ENCODE assay signal across 9 mouse cellular contexts in genomic region chr6:66535966-66536365, GRCm38 (mm10). TPM values are rescaled to one million over a fixed set of nuclear protein-coding genes. Genes with fewer than 3 reads are reported as not detected.
A peak's percentile ranks its signal among the peaks of the same experiment; 100 is the strongest.
DNase-seq lines count a peak whose midpoint lies in the region; ATAC-seq and TF ChIP-seq lines count a peak whose summit lies in the region.
"Had no signal": no experiment of that assay in that cellular context is flagged by ENCODE, and none has a peak within 500 bp of the region (broad histone marks: within the 10 kb centered on the region; RNA-seq: fewer than 3 reads in every experiment).

No protein-coding gene starts in this region.

- H3K9me3 ChIP-seq in forebrain, embryonic 14.5 days (replicated peaks; ENCODE audit: control insufficient read depth, low read length) = no peaks in the 10 kb centered on the region
- H3K9me3 ChIP-seq in liver, postnatal 0 days (ENCODE audit: low read length) = no peaks in the 10 kb centered on the region

- DNase-seq in heart, adult 2 months = no peak
- no peak for DNase-seq in heart, adult 8-10 months (ENCODE audit: low spot score)
- DNase-seq in forebrain, embryonic 14.5 days (ENCODE audit: low spot score) = no peak
- no peak for DNase-seq in liver, postnatal 0 days
- no peak for DNase-seq in right cerebral cortex, postnatal 14 days
- no peak for DNase-seq in right cerebral cortex, adult 2 months (ENCODE audit: low spot score in 2 of 2)
- DNase-seq: left cerebral cortex, postnatal 4 days had no signal

- peaks cover 26% of the 10 kb centered on the region for H3K79me3 ChIP-seq in C2C12 (ENCODE audit: low read depth)

- no peaks in the 10 kb centered on the region; the same call in 1 of the 2 replicates for H3K36me3 ChIP-seq in heart, adult 2 months (ENCODE audit: control insufficient read depth, insufficient read depth, low read length)
- peaks cover 36% of the 10 kb centered on the region for H3K36me3 ChIP-seq in C2C12 (ENCODE audit: control insufficient read depth, insufficient read depth)
- H3K36me3 ChIP-seq in forebrain, embryonic 14.5 days (ENCODE audit: control insufficient read depth, insufficient read depth, low read length) = peaks cover 14% of the 10 kb centered on the region; the same call in 1 of the 2 replicates
- H3K36me3 ChIP-seq in liver, postnatal 0 days (replicated peaks; ENCODE audit: insufficient read depth, low read length) = peaks cover 17% of the 10 kb centered on the region

- no peak overlapping the region; the same call in 1 of the 2 replicates for H3K27ac ChIP-seq in heart, adult 2 months
- no peak overlapping the region for H3K27ac ChIP-seq in forebrain, embryonic 14.5 days (ENCODE audit: low read depth, low read length)
- H3K27ac ChIP-seq in liver, postnatal 0 days (ENCODE audit: low read depth) = peak overlapping the region; percentile 93

- peak overlapping the region; percentile 63 for H3K4me3 ChIP-seq in heart, adult 2 months
- H3K4me3 ChIP-seq in C2C12 (ENCODE audit: insufficient read depth, poor library complexity, severe bottlenecking) = peak overlapping the region; percentile 72
- H3K4me3 ChIP-seq in forebrain, embryonic 14.5 days (ENCODE audit: low read depth, low read length) = peak overlapping the region; percentile 66
- peak overlapping the region; percentile 86 for H3K4me3 ChIP-seq in liver, postnatal 0 days (ENCODE audit: low read depth, low read length)

- no peaks in the 10 kb centered on the region for H3K4me1 ChIP-seq in heart, adult 2 months (ENCODE audit: control insufficient read depth, insufficient read depth, low read length)
- peaks cover 11% of the 10 kb centered on the region for H3K4me1 ChIP-seq in forebrain, embryonic 14.5 days (ENCODE audit: control insufficient read depth, insufficient read depth, low read length)
- peaks cover 9% of the 10 kb centered on the region; the same call in 1 of the 2 replicates for H3K4me1 ChIP-seq in liver, postnatal 0 days (ENCODE audit: insufficient read depth)

- TF ChIP-seq EP300 in heart, adult 2 months (IDR thresholded peaks at IDR 0.05; ENCODE audit: insufficient read depth, low read depth, low read length) = no peak
- no peak for TF ChIP-seq EP300 in liver, postnatal 0 days (IDR thresholded peaks at IDR 0.05; ENCODE audit: low read depth)

- intact Hi-C loops in heart, adult 2 months (cut with DNase I) = loop anchor here (2.0 to 10.0 kb wide), 2 partner anchors 629 to 731 kb away; no protein-coding TSS in a partner anchor

- WGBS in heart, adult 2 months = 12% methylated on average over 7 of the region's 7 CpGs
- 18% methylated on average over 7 of the region's 7 CpGs for WGBS in forebrain, embryonic 14.5 days
- WGBS in liver, postnatal 0 days (ENCODE audit: insufficient replicate concordance) = 8% methylated on average over 7 of the region's 7 CpGs

- TF ChIP-seq CTCF in heart, adult 2 months (IDR thresholded peaks at IDR 0.05) = no peak
- TF ChIP-seq CTCF in C2C12 (IDR thresholded peaks at IDR 0.05; ENCODE audit: control insufficient read depth, insufficient read depth, insufficient read length) = no peak
- no peak for TF ChIP-seq CTCF in liver, postnatal 0 days (IDR thresholded peaks at IDR 0.05; ENCODE audit: low read depth)

- peak overlapping the region; percentile 87 for H3ac ChIP-seq in C2C12 (ENCODE audit: control insufficient read depth, insufficient read length, low read depth)

- no peak for TF ChIP-seq POLR2A in heart, adult 2 months (IDR thresholded peaks at IDR 0.05; ENCODE audit: insufficient read depth, low read depth, low read length)

- no peaks in the 10 kb centered on the region for H3K27me3 ChIP-seq in heart, adult 2 months (ENCODE audit: control insufficient read depth, insufficient read depth, low read length)
- H3K27me3 ChIP-seq in C2C12 (ENCODE audit: control insufficient read depth, insufficient read depth, insufficient read length) = no peaks in the 10 kb centered on the region
- no peaks in the 10 kb centered on the region for H3K27me3 ChIP-seq in forebrain, embryonic 14.5 days (replicated peaks; ENCODE audit: control insufficient read depth, insufficient read depth, low read length)
- H3K27me3 ChIP-seq in liver, postnatal 0 days (ENCODE audit: insufficient read depth, low read length) = no peaks in the 10 kb centered on the region

- peak overlapping the region; percentile 72 for H3K4me2 ChIP-seq in forebrain, embryonic 14.5 days (ENCODE audit: low read length)
- H3K4me2 ChIP-seq in liver, postnatal 0 days (ENCODE audit: low read depth, low read length) = peak overlapping the region; percentile 89

- H3K9ac ChIP-seq in heart, adult 2 months (ENCODE audit: low read depth, low read length) = peak overlapping the region; percentile 71; the same call in 1 of the 2 replicates
- peak overlapping the region; percentile 78 for H3K9ac ChIP-seq in forebrain, embryonic 14.5 days (ENCODE audit: low read length)
- H3K9ac ChIP-seq in liver, postnatal 0 days (replicated peaks) = peak overlapping the region; percentile 90

- no peaks in the 10 kb centered on the region for H3K79me2 ChIP-seq in heart, adult 2 months (replicated peaks; ENCODE audit: control insufficient read depth, insufficient read depth, low read length)
- H3K79me2 ChIP-seq in C2C12 (ENCODE audit: control insufficient read depth, insufficient read depth) = peaks cover 33% of the 10 kb centered on the region

- ATAC-seq in forebrain, embryonic 14.5 days = no peak
- ATAC-seq in liver, postnatal 0 days = no peak
- ATAC-seq in erythroid progenitor cell, adult 5-6 weeks (replicated peaks; ENCODE audit: low FRiP score, poor library complexity, severe bottlenecking) = no peak

TF ChIP-seq in C2C12, 6 proteins besides CTCF, POLR2A, EP300 and RAD21:
- TF ChIP-seq MAX (IDR thresholded peaks at IDR 0.05) (no peak), MYOD1 (IDR thresholded peaks at IDR 0.05; ENCODE audit: control insufficient read depth, insufficient read length, low read depth) (no peak)

RNA-seq across cellular contexts. Expression of gene Mad2l1, which starts 0.8 kb away (rescaled TPM):
- 1 to 10 TPM; 2.7 to 2.8 TPM for total RNA-seq in heart, adult 2 months (2021)
- 1.7 and 3.2 TPM in 2 replicates for polyA plus RNA-seq in heart, adult 2 months (2012; rRNA removed)
- total RNA-seq in heart, adult 8-10 months (2022) = 1 to 10 TPM; 2.7 to 3.6 (median 3.0) TPM
- polyA plus RNA-seq in C2C12 (2012; fragmentation: generic; extraction: Trizol) = 49.0 TPM
- polyA plus RNA-seq in forebrain, embryonic 14.5 days (2014; fragmentation: Nextera tagmentation; extraction: Ambion mirVana) = 44.2 and 55.0 TPM in 2 replicates
- 39.4 and 42.7 TPM in 2 replicates for polyA plus RNA-seq in liver, postnatal 0 days (2015; fragmentation: Nextera tagmentation; extraction: Ambion mirVana)
- total RNA-seq in erythroid progenitor cell, adult 5-6 weeks (2015; ENCODE audit: low replicate concordance) = 194 and 200 TPM in 2 replicates
- total RNA-seq in erythroid progenitor cell, adult 5-6 weeks (2017; ENCODE audit: low replicate concordance) = 104 and 148 TPM in 2 replicates

RNA-seq across cellular contexts. Expression of gene Vmn1r32, which starts 23.9 kb away (rescaled TPM):
- not detected for total RNA-seq in heart, adult 2 months (2021)
- not detected in 2 replicates for polyA plus RNA-seq in heart, adult 2 months (2012; rRNA removed)
- not detected for total RNA-seq in heart, adult 8-10 months (2022)
- polyA plus RNA-seq in C2C12 (2012; fragmentation: generic; extraction: Trizol) = 0.01 TPM
- polyA plus RNA-seq in forebrain, embryonic 14.5 days (2014; fragmentation: Nextera tagmentation; extraction: Ambion mirVana) = 0.08 and 0.14 TPM in 2 replicates
- 0.04 TPM in 1 of 2 replicates, not detected in the other for polyA plus RNA-seq in liver, postnatal 0 days (2015; fragmentation: Nextera tagmentation; extraction: Ambion mirVana)
- total RNA-seq in erythroid progenitor cell, adult 5-6 weeks (2015; ENCODE audit: low replicate concordance) = not detected in 2 replicates
- not detected in 2 replicates for total RNA-seq in erythroid progenitor cell, adult 5-6 weeks (2017; ENCODE audit: low replicate concordance)
- total RNA-seq: left cerebral cortex, postnatal 4 days had no signal
